Mouse (Mus musculus): Measurements from ENCODE around the gene Rabep1.
A peak's percentile ranks its signal among the peaks of the same experiment; 100 is the strongest.
"Not testable (repeated sequence)": the region's sequence is repeated elsewhere in the genome, so short reads cannot be mapped to it uniquely, and the experiment has no call there.

Rabep1 gene

GRCm38 (mm10) chr11:70898182-70898581 lies 53.6 kb downstream of the Rabep1 start:
- not testable (repeated sequence) for DNase-seq

- no peak for DNase-seq
Measured at GRCm38 (mm10) chr11:70906681-70907080, 62.1 kb downstream of the Rabep1 start.

GRCm38 (mm10) chr11:70911323-70911722 lies 66.7 kb downstream of the Rabep1 start:
- DNase-seq, result no peak

- no peak for DNase-seq
Measured at GRCm38 (mm10) chr11:70911920-70912319, 67.3 kb downstream of the Rabep1 start.

- no peak for DNase-seq
Measured at GRCm38 (mm10) chr11:70917896-70918295, 73.3 kb downstream of the Rabep1 start.

- no peak for DNase-seq
Measured at GRCm38 (mm10) chr11:70919524-70919923, 74.9 kb downstream of the Rabep1 start.

- no peak for DNase-seq
Measured at GRCm38 (mm10) chr11:70931461-70931860, 86.9 kb downstream of the Rabep1 start.

GRCm38 (mm10) chr11:70935316-70935715 lies 90.7 kb downstream of the Rabep1 start:
- DNase-seq, result no peak

GRCm38 (mm10) chr11:70942596-70942995 lies 98.0 kb downstream of the Rabep1 start:
- no peak for DNase-seq

GRCm38 (mm10) chr11:70943651-70944050 lies 99.1 kb downstream of the Rabep1 start:
- no peak for DNase-seq

GRCm38 (mm10) chr11:70944935-70945817 lies 100.6 kb downstream of the Rabep1 start:
- DNase-seq, result no peak

- no peak for DNase-seq
Measured at GRCm38 (mm10) chr11:70954711-70955110, 110.1 kb downstream of the Rabep1 start.

- DNase-seq, result no peak
Measured at GRCm38 (mm10) chr11:70960786-70961554, 116.4 kb downstream of the Rabep1 start.

- DNase-seq, result no peak
Measured at GRCm38 (mm10) chr11:70964222-70964907, 119.8 kb downstream of the Rabep1 start.

- no peak for DNase-seq
Measured at GRCm38 (mm10) chr11:70969271-70969794, 124.8 kb downstream of the Rabep1 start.

GRCm38 (mm10) chr11:70969821-70970559 lies 125.4 kb downstream of the Rabep1 start, which contains the start of the genes Nup88 and Rpain:
Gene Nup88, minus strand, starts transcription at chr11:70969973.
Gene Rpain, plus strand, starts transcription at chr11:70970213.
- peak; percentile 88 to 93 for DNase-seq

GRCm38 (mm10) chr11:70970560-70971540 lies 126.3 kb downstream of the Rabep1 start:
- no peak for DNase-seq

- DNase-seq, result no peak
Measured at GRCm38 (mm10) chr11:70972586-70972985, 128.0 kb downstream of the Rabep1 start.

GRCm38 (mm10) chr11:70973947-70974346 lies 129.4 kb downstream of the Rabep1 start:
- DNase-seq, result no peak

- DNase-seq, result no peak
Measured at GRCm38 (mm10) chr11:70975193-70975592, 130.6 kb downstream of the Rabep1 start.

- no peak for DNase-seq
Measured at GRCm38 (mm10) chr11:70977293-70977692, 132.7 kb downstream of the Rabep1 start.

Measured in thymus, adult 18-20 months (tissue).